Mouse (Mus musculus) liver, embryonic 14.5 days (tissue): ENCODE results near the gene Fam189a2. TPM values are rescaled to one million over a fixed set of nuclear protein-coding genes. Genes with fewer than 3 reads are reported as not detected.

ENCODE experiments used
- ATAC-seq: fragments of 200-750 bp; cut with Nextera tagmentation; 2 replicates; pipeline ENCODE4 v1.8.0; 2017; ENCODE audit warnings: moderate number of reproducible peaks, mild to moderate bottlenecking, moderate library complexity; ENCODE audit not compliant: insufficient read depth
- DNase-seq, 3 experiments: peaks; one replicate each; pipeline ENCODE4 v3.0.0-alpha.2; 2012 to 2013; ENCODE audit warnings: low read depth in 3 of 3, low spot score in 3 of 3
- H3K27ac ChIP-seq: fragments of 300-500 bp; sonication (generic); 2 replicates; pipeline ENCODE4 v1.5.1; 2014; ENCODE audit warnings: moderate library complexity, mild to moderate bottlenecking, control low read depth, inconsistent platforms
- H3K27me3 ChIP-seq: fragments of 300-500 bp; sonication (generic); 2 replicates; pipeline ENCODE4 v1.6.1; 2014; ENCODE audit warnings: mild to moderate bottlenecking, low read length, moderate library complexity; ENCODE audit not compliant: control insufficient read depth, insufficient read depth
- H3K36me3 ChIP-seq: fragments of 300-500 bp; sonication (generic); replicated peaks from 2 replicates; pipeline ENCODE4 v1.6.1; 2014; ENCODE audit warnings: low read depth; ENCODE audit not compliant: control insufficient read depth, insufficient read depth
- H3K4me1 ChIP-seq, 2 experiments: fragments of 200-500 bp in 1 of 2; fragments of 300-500 bp in 1 of 2; sonication (generic) in 1 of 2; replicated peaks; 2 replicates each; pipeline ENCODE4 v1.6.1; 2012 to 2014; ENCODE audit warnings: antibody characterized with exemption in 1 of 2, inconsistent platforms in 1 of 2, low read length in 1 of 2; ENCODE audit not compliant: control insufficient read depth in 2 of 2, insufficient read depth in 2 of 2
- H3K4me2 ChIP-seq: fragments of 300-500 bp; sonication (generic); 2 replicates; pipeline ENCODE4 v1.6.1; 2014; ENCODE audit warnings: low read depth, mild to moderate bottlenecking, control low read depth, moderate library complexity
- H3K4me3 ChIP-seq, 2 experiments: fragments of 200-500 bp in 1 of 2; fragments of 300-500 bp in 1 of 2; sonication (generic) in 1 of 2; 2 replicates each; pipeline ENCODE4 v1.5.1; 2012 to 2014; ENCODE audit warnings: low read depth in 2 of 2, low read length in 2 of 2, mild to moderate bottlenecking in 2 of 2, control low read depth in 1 of 2, inconsistent platforms in 1 of 2, moderate library complexity in 1 of 2; ENCODE audit not compliant: insufficient read depth in 1 of 2
- H3K9ac ChIP-seq: fragments of 300-500 bp; sonication (generic); replicated peaks from 2 replicates; pipeline ENCODE4 v1.6.1; 2014; ENCODE audit warnings: mild to moderate bottlenecking, control low read depth, moderate library complexity
- H3K9me3 ChIP-seq: fragments of 300-500 bp; sonication (generic); 2 replicates; pipeline ENCODE4 v1.6.1; 2016; ENCODE audit warnings: low read length, mixed read lengths; ENCODE audit not compliant: control insufficient read depth
- CTCF ChIP-seq: IDR thresholded peaks from 2 replicates; pipeline ENCODE4 v1.5.1; 2016; ENCODE audit warnings: antibody characterized with exemption, low read depth, control low read depth
- EP300 ChIP-seq: IDR thresholded peaks from 2 replicates; pipeline ENCODE4 v1.6.1; 2016; ENCODE audit warnings: antibody characterized with exemption, low read depth
- WGBS: fragments of 180-500 bp; shearing (Covaris S2); extraction: QIAGEN DNeasy Blood & Tissue Kit; methylation state at CpG from one replicate; pipeline ENCODE4 v1.1.7; 2014; ENCODE audit not compliant: insufficient replicate concordance; 5-methylcytosine and 5-hydroxymethylcytosine counted together
- polyA plus RNA-seq, 2 experiments: library from polyadenylated mRNA; depleted of rRNA in 1 of 2; stranded (reverse) in 1 of 2; unstranded in 1 of 2; fragments of >200 nt; fragmentation: Nextera tagmentation in 1 of 2; extraction: Ambion mirVana in 1 of 2; gene quantifications; 2 replicates each; pipeline versions ENCODE4 v1.2.1 to v1.2.3; 2012 to 2014

The Fam189a2 gene
- polyA plus RNA-seq, 2 experiments = 0.32 TPM; not detected in 1

DNA sequence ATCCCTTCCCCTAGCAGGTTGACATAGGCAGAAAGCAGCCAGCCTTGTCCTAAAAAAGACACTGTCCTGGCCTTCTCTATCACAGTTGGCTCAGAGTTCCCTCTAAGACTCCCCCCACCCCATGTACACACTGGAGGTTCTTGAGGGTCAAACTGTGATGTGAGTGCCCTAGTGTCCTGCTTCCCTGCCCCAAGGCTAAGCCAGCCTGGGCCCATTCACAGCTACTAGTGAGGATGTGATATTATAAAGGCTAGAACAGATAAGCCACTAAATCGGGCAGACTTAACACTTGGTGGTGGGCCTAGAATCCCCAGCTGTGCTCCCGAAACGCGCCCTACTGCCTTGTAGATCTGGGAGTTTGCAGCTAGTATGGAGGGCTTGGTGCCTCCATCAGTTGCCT is 84.1 kb downstream of the Fam189a2 start:
- Histone ChIP-seq H3K9me3 (no peaks in the 10 kb centered on the region), H3K4me3 (no peak overlapping the region), H3K27me3 (no peaks in the 10 kb centered on the region), H3K27ac (no peak overlapping the region), H3K4me2 (no peak overlapping the region), H3K4me1 (no peaks in the 10 kb centered on the region), H3K36me3 (no peaks in the 10 kb centered on the region), H3K9ac (no peak overlapping the region)
- 63% methylated on average over 4 of the region's 4 CpGs for WGBS
- ATAC-seq (no peak), DNase-seq (no peak)
- no peak for TF ChIP-seq CTCF
- TF ChIP-seq EP300 = no peak

GRCm38 (mm10) chr19:23946026-23946685 is 84.7 kb downstream of the Fam189a2 start:
- H3K9ac ChIP-seq = no peak overlapping the region
- no peaks in the 10 kb centered on the region for H3K27me3 ChIP-seq
- H3K9me3 ChIP-seq = no peaks in the 10 kb centered on the region
- H3K27ac ChIP-seq = no peak overlapping the region
- TF ChIP-seq EP300 = no peak
- TF ChIP-seq CTCF = no peak
- 46% methylated on average over 6 of the region's 6 CpGs for WGBS
- H3K4me3 ChIP-seq = no peak overlapping the region
- H3K4me1 ChIP-seq = no peaks in the 10 kb centered on the region
- H3K4me2 ChIP-seq = no peak overlapping the region
- no peak for ATAC-seq
- H3K36me3 ChIP-seq = no peaks in the 10 kb centered on the region
- DNase-seq = no peak

- Histone ChIP-seq H3K4me3 (no peak overlapping the region), H3K36me3 (no peaks in the 10 kb centered on the region), H3K27me3 (no peaks in the 10 kb centered on the region), H3K27ac (no peak overlapping the region), H3K9me3 (no peaks in the 10 kb centered on the region), H3K4me2 (no peak overlapping the region), H3K9ac (no peak overlapping the region), H3K4me1 (no peaks in the 10 kb centered on the region)
- WGBS = 51% methylated on average over 7 of the region's 7 CpGs
- ATAC-seq (no peak), DNase-seq (no peak)
- TF ChIP-seq CTCF (no peak), EP300 (no peak)
These were observed 87.9 kb downstream of the Fam189a2 start for GRCm38 (mm10) chr19:23942886-23943285.

DNA sequence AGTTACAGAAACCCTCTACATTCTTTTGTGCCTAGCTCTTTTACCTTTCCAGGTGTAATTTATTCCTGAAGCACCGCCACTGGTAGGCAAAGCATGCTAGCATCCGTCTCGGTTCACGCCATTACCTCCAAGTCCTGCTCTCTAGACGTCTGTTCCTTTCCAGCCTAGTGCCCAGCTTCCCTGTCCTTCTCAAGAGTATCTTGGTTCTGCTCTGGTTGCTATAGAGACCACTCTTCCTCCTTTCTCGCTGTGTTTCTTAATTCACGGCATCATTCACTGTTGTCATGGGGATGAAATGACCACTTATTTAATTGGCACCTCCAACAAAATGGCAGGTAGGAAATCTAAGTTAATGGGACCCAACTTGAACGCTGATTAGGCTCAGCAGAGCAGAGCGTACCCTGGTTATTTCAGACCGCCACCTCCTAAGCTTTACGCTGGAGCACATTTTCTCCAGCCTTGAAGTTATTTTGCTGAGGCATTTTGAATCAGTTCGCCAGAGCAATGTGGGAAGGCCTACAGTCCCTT is 89.3 kb downstream of the Fam189a2 start:
- WGBS = 62% methylated on average over 12 of the region's 12 CpGs

GRCm38 (mm10) chr19:23930826-23931225 is 100.0 kb downstream of the Fam189a2 start:
- Histone ChIP-seq H3K9me3 (no peaks in the 10 kb centered on the region), H3K36me3 (no peaks in the 10 kb centered on the region), H3K27ac (no peak overlapping the region), H3K9ac (no peak overlapping the region), H3K4me2 (no peak overlapping the region), H3K27me3 (no peaks in the 10 kb centered on the region), H3K4me3 (no peak overlapping the region), H3K4me1 (no peaks in the 10 kb centered on the region)
- TF ChIP-seq CTCF (no peak), EP300 (no peak)
- DNase-seq (no peak), ATAC-seq (no peak)
- 76% methylated on average over 5 of the region's 5 CpGs for WGBS

More for the DNA sequence above, 89.3 kb downstream of the Fam189a2 start:
- H3K27ac ChIP-seq = no peak overlapping the region
- no peaks in the 10 kb centered on the region for H3K27me3 ChIP-seq
- H3K9ac ChIP-seq = no peak overlapping the region
- DNase-seq (no peak), ATAC-seq (no peak)
- no peak overlapping the region for H3K4me3 ChIP-seq
- H3K4me1 ChIP-seq = no peaks in the 10 kb centered on the region
- TF ChIP-seq EP300 = no peak
- TF ChIP-seq CTCF = no peak
- H3K4me2 ChIP-seq = no peak overlapping the region
- H3K36me3 ChIP-seq = no peaks in the 10 kb centered on the region
- H3K9me3 ChIP-seq = no peaks in the 10 kb centered on the region
